Mouse (Mus musculus) erythroblast, embryonic 14.5 days (primary cell): Measurements from ENCODE around the gene Fdxr.

Experiments
- GATA1 ChIP-seq: IDR thresholded peaks from 2 replicates; pipeline ENCODE4 v1.6.1; 2012; ENCODE audit warnings: low read length, inconsistent platforms, mixed read lengths
- TAL1 ChIP-seq: IDR thresholded peaks from 3 replicates; pipeline ENCODE4 v1.6.1; 2012; ENCODE audit warnings: low read length, inconsistent platforms, mixed read lengths

DNA sequence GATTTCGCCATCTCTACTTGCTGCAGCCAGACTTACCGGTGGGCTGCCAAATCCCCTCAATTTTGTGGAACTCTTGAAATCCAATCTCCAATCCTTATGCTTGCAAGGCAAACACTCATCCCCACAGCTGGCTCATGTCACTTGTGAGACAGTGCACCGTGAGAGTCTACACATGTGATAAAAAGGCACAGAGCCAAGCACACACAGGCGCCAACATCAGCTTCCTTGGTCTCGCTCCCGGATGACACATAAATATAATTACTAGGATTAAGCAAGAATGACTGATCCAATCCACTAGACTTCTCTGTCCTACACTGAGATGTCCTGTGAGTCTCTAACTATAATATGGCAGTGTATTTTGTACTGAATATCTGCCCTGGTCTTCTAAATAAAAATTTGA is 14.1 kb upstream of the Fdxr start:
- TF ChIP-seq TAL1 (no peak), GATA1 (no peak)
